Mouse (Mus musculus): Measurements from ENCODE around the gene Rtl1. TPM values are rescaled to one million over a fixed set of nuclear protein-coding genes. Genes with fewer than 3 reads are reported as not detected.

The Rtl1 gene
- polyA plus RNA-seq, 1 experiment from 2014 or later = 0.81 TPM

DNA sequence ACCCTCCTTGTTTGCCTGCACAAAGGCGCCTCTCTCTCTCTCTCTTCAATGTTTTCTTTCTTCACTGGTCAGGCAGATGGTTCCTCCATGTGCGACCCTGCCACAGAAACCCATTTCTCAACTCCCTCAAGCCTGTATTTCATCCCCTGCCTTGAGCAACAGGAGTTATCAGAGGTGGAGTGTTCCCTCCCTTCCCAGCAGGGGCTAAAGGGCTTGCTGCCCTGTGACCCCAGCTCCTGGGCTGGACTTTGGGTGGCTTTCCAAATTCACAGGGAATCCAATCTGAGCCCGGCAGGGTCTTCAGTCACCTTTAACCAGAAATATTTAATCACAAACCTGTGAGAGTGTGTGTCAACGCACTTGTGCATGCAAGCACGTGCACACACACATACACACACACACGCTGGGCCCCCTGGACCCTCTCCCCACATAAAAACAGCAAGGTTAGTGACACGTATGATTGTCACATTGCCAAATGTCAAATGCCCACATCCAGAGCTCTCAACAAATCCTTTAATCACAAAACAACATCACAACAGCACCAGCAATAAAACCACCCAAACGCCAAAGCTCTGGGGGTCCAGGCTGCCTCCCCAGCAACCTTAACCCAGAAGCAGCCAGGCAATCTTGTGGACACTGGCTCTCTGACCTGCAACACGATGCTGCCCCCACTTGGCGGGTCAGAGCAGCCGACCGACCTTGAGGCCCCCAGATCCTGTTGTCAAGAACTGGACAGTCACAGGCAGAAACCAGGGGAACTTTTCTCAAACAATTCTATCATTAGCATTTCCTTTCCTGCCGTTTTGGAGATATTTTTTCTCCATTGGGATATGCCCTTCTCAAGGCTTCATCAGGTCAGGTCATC is 8.7 kb upstream of the Rtl1 start:
- Histone ChIP-seq H3K4me3 (replicated peaks) (no peak overlapping the region), H3K9ac (no peak overlapping the region), H3K9me3 (replicated peaks) (no peaks in the 10 kb centered on the region), H3K4me2 (no peak overlapping the region), H3K27me3 (peaks cover 14% of the 10 kb centered on the region), H3K27ac (replicated peaks) (peak overlapping the region; percentile 55; the same call in 1 of the 2 replicates), H3K4me1 (replicated peaks) (peaks cover 10% of the 10 kb centered on the region; the same call in 1 of the 2 replicates), H3K36me3 (replicated peaks) (no peaks in the 10 kb centered on the region)
- peak; percentile 26; the same call in 1 of the 2 replicates for ATAC-seq (ENCODE audit: insufficient read depth)
- 31% methylated on average over 13 of the region's 13 CpGs for WGBS (ENCODE audit: insufficient replicate concordance)

DNA sequence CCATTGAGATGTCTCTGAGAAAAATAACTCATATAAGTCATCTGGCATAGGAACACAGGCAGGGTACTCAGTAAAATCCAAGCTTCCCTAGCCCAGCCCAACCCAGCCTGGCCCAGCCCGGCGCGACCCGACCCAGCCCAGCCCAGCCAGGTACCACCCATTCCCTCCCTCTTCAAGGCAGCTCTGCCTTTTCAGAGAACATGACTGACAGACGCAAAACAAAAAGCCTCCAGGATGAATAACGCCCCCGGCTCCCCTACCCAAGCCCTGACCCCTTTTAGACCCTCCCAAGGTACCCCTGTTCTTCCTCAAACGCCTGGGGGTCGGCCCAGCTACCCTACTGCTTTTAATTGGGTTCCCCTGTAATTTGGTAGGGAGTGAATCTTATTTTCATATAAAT is 7.8 kb upstream of the Rtl1 start:
- Histone ChIP-seq H3K4me2 (no peak overlapping the region), H3K9me3 (replicated peaks) (no peaks in the 10 kb centered on the region), H3K9ac (no peak overlapping the region), H3K4me3 (replicated peaks) (no peak overlapping the region), H3K4me1 (replicated peaks) (peaks cover 10% of the 10 kb centered on the region; the same call in 1 of the 2 replicates), H3K27ac (replicated peaks) (peak overlapping the region; percentile 55; the same call in 1 of the 2 replicates), H3K36me3 (replicated peaks) (no peaks in the 10 kb centered on the region), H3K27me3 (peaks cover 5% of the 10 kb centered on the region; the same call in 1 of the 2 replicates)
- WGBS (ENCODE audit: insufficient replicate concordance) = 47% methylated on average over 9 of the region's 9 CpGs
- no peak for ATAC-seq (ENCODE audit: insufficient read depth)

DNA sequence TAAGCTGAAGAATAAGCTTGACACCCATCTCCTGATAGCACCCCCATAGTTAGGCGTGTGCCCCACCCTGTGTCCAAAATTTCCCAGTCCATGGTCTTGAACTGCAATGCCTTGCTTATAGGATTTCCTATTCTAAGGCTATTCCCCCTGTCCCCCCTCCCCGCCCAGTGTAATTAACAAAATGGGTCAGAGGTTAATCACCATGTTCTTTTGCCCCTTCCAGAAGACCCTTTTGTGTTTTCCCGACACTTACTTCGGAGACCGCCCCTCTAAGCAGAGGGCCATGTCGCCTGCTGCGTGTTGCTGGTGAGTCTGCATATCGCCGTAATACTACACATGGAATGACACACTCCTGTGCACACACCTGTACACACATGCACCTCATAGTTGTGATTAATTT is 7.1 kb upstream of the Rtl1 start:
- H3K4me1 ChIP-seq (replicated peaks) = peaks cover 7% of the 10 kb centered on the region; the same call in 1 of the 2 replicates
- no peak overlapping the region for H3K4me3 ChIP-seq (replicated peaks)
- H3K9me3 ChIP-seq (replicated peaks) = no peaks in the 10 kb centered on the region
- WGBS (ENCODE audit: insufficient replicate concordance) = 78% methylated on average over 9 of the region's 9 CpGs
- ATAC-seq (ENCODE audit: insufficient read depth) = no peak
- H3K27me3 ChIP-seq = no peaks in the 10 kb centered on the region
- H3K27ac ChIP-seq (replicated peaks) = no peak overlapping the region
- no peak overlapping the region for H3K9ac ChIP-seq
- no peak overlapping the region for H3K4me2 ChIP-seq
- no peaks in the 10 kb centered on the region for H3K36me3 ChIP-seq (replicated peaks)

DNA sequence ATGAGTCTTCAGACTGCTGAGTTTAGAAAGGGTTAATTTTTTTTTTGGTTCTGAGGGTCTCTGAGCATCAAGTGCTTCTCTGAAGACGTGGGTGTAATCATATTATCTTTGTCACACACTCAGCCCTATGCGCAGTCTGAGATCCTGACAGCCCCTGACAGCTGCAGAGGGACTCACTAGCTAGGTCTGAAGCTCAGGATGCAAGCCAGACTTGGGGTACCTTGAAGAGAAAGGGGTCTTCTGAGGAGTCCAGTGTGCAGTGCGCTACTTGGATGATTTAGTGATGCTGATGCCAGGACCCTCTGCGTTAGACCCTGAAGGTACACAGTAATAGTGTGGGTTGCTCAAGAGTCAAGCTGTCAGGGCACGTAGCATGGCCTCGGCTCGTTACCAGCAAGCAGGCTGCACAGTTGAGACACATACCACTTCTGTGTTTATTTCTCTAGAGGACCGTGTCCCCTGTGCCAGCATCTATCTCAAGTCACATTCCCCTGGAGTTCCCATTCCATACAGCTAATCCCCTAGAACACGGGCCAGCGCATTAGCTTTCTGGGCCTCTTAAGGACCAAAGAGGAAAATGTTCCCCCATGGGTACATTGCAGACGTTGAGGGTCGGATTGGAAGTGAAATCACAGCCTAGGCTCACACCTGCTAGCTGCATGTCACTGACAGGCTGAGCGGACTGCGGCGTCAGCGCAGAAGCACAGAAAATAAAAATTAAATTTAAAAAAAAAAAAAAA is 5.0 kb upstream of the Rtl1 start:
- H3K9ac ChIP-seq = no peak overlapping the region

DNA sequence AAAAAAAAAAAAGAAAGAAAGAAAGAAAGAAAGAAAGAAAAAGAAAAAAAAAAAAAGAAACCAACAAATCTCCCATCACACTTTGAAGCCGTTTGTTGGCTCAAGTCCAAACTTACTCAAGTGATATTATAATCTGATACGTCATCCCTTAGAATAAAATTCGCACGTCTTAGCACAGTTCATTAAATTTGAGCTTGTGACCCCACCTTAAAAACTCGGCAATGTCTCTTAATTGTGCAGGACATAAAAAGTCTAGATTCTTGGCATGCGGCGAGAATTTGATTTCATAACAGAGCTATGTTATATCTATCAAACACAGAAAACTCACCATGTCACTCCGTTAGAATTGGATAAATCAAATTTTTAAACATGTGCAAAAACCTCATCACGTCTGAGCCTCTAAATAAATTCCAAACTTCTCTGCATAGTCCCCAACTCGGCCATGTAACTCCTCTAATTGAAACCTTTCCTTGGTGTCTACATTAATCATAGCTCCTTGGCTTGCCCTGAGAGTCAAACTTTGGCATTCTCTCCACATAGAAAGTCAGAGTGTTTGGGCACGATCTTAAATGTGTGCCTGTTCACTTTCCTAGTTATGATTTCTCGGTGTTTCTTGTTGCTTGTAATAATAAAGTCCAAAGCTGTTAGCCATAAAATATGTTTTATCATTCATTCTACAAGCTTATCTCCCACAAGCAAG is 1.4 kb downstream of the Rtl1 start:
- WGBS (ENCODE audit: insufficient replicate concordance) = 61% methylated on average over 12 of the region's 12 CpGs
- no peak for ATAC-seq (ENCODE audit: insufficient read depth)
- H3K4me1 ChIP-seq (replicated peaks) = peaks cover 3% of the 10 kb centered on the region
- no peak overlapping the region for H3K27ac ChIP-seq (replicated peaks)
- H3K9me3 ChIP-seq (replicated peaks) = no peaks in the 10 kb centered on the region
- no peaks in the 10 kb centered on the region for H3K27me3 ChIP-seq
- H3K36me3 ChIP-seq (replicated peaks) = 0 out of 2 replicates have a peak, but pooled peaks cover 6% of the 10 kb centered on the region
- no peak overlapping the region for H3K9ac ChIP-seq
- no peak overlapping the region for H3K4me3 ChIP-seq (replicated peaks)
- H3K4me2 ChIP-seq = no peak overlapping the region

More for the DNA sequence above, 5.0 kb upstream of the Rtl1 start:
- ATAC-seq (ENCODE audit: insufficient read depth) = no peak
- no peaks in the 10 kb centered on the region for H3K36me3 ChIP-seq (replicated peaks)
- no peak overlapping the region for H3K27ac ChIP-seq (replicated peaks)
- H3K4me3 ChIP-seq (replicated peaks) = no peak overlapping the region
- no peaks in the 10 kb centered on the region for H3K27me3 ChIP-seq
- WGBS (ENCODE audit: insufficient replicate concordance) = 60% methylated on average over 16 of the region's 16 CpGs
- no peak overlapping the region for H3K4me2 ChIP-seq
- H3K9me3 ChIP-seq (replicated peaks) = no peaks in the 10 kb centered on the region
- H3K4me1 ChIP-seq (replicated peaks) = peaks cover 6% of the 10 kb centered on the region; the same call in 1 of the 2 replicates

DNA sequence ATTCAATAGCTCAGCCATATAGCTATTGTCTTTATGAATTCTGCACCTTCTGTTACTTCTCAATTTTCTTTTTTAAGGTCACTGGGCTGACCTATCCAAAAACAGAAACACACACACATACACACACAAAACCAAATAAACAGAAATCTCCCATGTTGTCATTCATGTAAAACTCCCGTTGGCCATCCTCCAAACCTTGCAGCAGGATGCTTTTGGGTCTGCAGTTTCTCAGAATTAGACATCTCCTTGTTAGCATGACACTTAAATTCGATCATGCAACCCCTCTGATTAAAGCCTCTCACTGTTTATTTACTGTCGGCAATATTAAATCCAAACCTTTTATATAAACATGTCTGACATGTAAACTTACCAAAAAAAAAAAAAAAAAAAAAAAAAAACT is 3.4 kb downstream of the Rtl1 start:
- ATAC-seq (ENCODE audit: insufficient read depth) = no peak
- Histone ChIP-seq H3K9ac (no peak overlapping the region), H3K27ac (replicated peaks) (no peak overlapping the region), H3K27me3 (no peaks in the 10 kb centered on the region), H3K36me3 (replicated peaks) (0 out of 2 replicates have a peak, but pooled peaks cover 13% of the 10 kb centered on the region), H3K9me3 (replicated peaks) (no peaks in the 10 kb centered on the region), H3K4me1 (replicated peaks) (peaks cover 3% of the 10 kb centered on the region), H3K4me3 (replicated peaks) (no peak overlapping the region), H3K4me2 (no peak overlapping the region)
- 45% methylated on average over 3 of the region's 3 CpGs for WGBS (ENCODE audit: insufficient replicate concordance)

DNA sequence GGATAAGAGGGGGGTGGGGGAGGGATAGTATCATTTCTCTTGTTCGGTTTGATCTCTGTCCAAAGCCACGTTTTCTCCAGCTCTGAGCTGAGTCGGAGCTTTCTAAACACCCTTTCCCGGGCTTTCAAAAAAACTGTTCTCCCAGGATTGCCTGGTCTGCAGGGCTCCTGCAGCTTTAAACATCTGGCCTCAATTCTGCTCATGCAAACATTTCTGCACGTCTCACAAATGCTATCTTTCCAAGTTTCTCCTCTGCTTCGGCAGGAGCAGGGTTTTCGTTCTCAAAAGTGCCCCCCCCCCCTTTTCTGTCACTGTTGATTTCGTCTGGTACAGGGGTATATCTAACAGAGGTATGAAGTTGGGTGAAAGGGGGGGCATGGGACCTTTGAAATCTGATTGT is 3.9 kb downstream of the Rtl1 start:
- no peaks in the 10 kb centered on the region for H3K27me3 ChIP-seq
- H3K27ac ChIP-seq (replicated peaks) = no peak overlapping the region
- peaks cover 3% of the 10 kb centered on the region for H3K4me1 ChIP-seq (replicated peaks)
- H3K36me3 ChIP-seq (replicated peaks) = 0 out of 2 replicates have a peak, but pooled peaks cover 13% of the 10 kb centered on the region
- H3K4me2 ChIP-seq = no peak overlapping the region
- no peak for ATAC-seq (ENCODE audit: insufficient read depth)
- H3K4me3 ChIP-seq (replicated peaks) = no peak overlapping the region
- no peaks in the 10 kb centered on the region for H3K9me3 ChIP-seq (replicated peaks)
- 50% methylated on average over 8 of the region's 8 CpGs for WGBS (ENCODE audit: insufficient replicate concordance)
- H3K9ac ChIP-seq = no peak overlapping the region

DNA sequence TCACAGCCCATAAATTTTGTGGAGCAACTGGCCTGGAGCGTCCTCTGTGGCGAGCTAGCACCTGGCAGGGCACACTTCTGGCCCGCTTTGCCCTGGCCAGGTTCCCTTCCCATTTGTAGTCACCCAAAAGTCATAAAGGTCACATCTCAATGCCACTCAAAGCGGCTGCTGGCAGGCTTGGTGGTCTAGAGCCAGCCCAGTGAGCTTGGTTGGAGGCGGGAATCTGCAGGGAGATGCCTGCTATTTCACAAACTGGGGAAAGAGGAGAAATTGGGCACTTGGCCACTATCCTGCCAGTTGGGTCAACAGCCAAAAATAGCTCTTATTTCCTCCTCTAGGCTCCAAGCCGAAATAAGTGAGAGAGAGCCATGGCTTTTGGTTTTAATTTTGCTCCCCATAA is 4.4 kb downstream of the Rtl1 start:
- no peak for ATAC-seq (ENCODE audit: insufficient read depth)
- H3K9ac ChIP-seq = no peak overlapping the region
- H3K36me3 ChIP-seq (replicated peaks) = 0 out of 2 replicates have a peak, but pooled peaks cover 13% of the 10 kb centered on the region
- H3K4me3 ChIP-seq (replicated peaks) = no peak overlapping the region
- peaks cover 3% of the 10 kb centered on the region for H3K4me1 ChIP-seq (replicated peaks)
- 65% methylated on average over 6 of the region's 6 CpGs for WGBS (ENCODE audit: insufficient replicate concordance)
- no peak overlapping the region for H3K4me2 ChIP-seq
- H3K27ac ChIP-seq (replicated peaks) = peak overlapping the region; percentile 14; the same call in 1 of the 2 replicates
- no peaks in the 10 kb centered on the region for H3K9me3 ChIP-seq (replicated peaks)
- H3K27me3 ChIP-seq = no peaks in the 10 kb centered on the region

DNA sequence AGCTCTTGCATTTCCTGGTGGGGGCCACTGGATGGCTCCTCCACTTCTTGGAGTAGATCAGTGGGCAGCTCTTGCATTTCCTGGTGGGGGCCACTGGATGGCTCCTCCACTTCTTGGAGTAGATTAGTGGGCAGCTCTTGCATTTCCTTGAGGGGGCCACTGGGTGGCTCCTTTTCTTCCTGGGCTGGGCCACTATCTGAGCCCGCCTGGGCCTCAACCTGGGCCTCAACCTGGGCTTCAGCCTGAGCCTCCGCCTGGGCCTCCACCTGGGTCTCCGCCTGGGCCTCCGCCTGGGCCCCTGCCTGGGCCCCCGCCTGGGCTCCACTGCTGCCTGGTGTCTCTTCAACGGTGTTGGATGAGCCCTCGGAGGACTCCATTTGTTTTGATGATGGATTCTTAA is 5.2 kb downstream of the Rtl1 start:
- no peak overlapping the region for H3K9ac ChIP-seq
- no peaks in the 10 kb centered on the region for H3K9me3 ChIP-seq (replicated peaks)
- peaks cover 17% of the 10 kb centered on the region; the same call in 1 of the 2 replicates for H3K36me3 ChIP-seq (replicated peaks)
- no peak overlapping the region for H3K4me3 ChIP-seq (replicated peaks)
- peaks cover 3% of the 10 kb centered on the region for H3K4me1 ChIP-seq (replicated peaks)
- no peak overlapping the region for H3K4me2 ChIP-seq
- no peaks in the 10 kb centered on the region for H3K27me3 ChIP-seq
- WGBS (ENCODE audit: insufficient replicate concordance) = 65% methylated on average over 7 of the region's 7 CpGs
- no peak for ATAC-seq (ENCODE audit: insufficient read depth)
- H3K27ac ChIP-seq (replicated peaks) = no peak overlapping the region

DNA sequence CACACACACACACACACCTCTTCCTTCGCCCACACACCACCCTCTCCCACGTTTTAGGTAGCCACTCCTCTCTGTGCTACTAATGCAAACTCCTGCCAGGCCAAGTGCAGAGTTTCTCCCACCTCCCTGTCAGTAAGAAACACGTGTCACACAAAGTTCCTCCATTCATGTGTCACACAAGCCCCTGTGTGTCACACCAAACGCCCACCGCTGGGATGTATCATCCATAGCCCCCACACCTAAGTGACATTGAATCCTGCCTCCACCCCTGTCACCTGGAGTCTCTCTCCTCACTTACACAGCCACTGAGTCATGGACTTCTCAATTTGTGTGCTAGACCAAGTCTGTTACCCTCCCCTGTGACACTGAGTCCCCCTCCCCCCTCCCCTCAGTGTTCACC is 17.9 kb downstream of the Rtl1 start:
- no peaks in the 10 kb centered on the region for H3K4me1 ChIP-seq (replicated peaks)
- no peaks in the 10 kb centered on the region; the same call in 1 of the 2 replicates for H3K36me3 ChIP-seq (replicated peaks)
- 51% methylated on average over 5 of the region's 5 CpGs for WGBS (ENCODE audit: insufficient replicate concordance)
- H3K27me3 ChIP-seq = no peaks in the 10 kb centered on the region
- H3K4me3 ChIP-seq (replicated peaks) = no peak overlapping the region
- no peak for ATAC-seq (ENCODE audit: insufficient read depth)
- H3K4me2 ChIP-seq = no peak overlapping the region
- no peaks in the 10 kb centered on the region for H3K9me3 ChIP-seq (replicated peaks)
- no peak overlapping the region for H3K9ac ChIP-seq
- H3K27ac ChIP-seq (replicated peaks) = no peak overlapping the region

Measured in liver, embryonic 15.5 days (tissue).